Mouse (Mus musculus): Measurements from ENCODE around the gene Mrpl28. TPM values are rescaled to one million over a fixed set of nuclear protein-coding genes. Genes with fewer than 3 reads are reported as not detected.

Gene Mrpl28
- total and polyA plus RNA-seq, 3 experiments = 148 to 174 (median 164) TPM

- H3K4me1 ChIP-seq (ENCODE audit: control insufficient read depth in 1 of 2, insufficient read depth in 2 of 2, low read length in 2 of 2) = peaks cover 0 to 5% of the 10 kb centered on the region in 2 experiments; a peak in 2 of 4 replicates
- no peak overlapping the region for H3K4me3 ChIP-seq (ENCODE audit: control insufficient read depth in 1 of 2, insufficient read depth in 1 of 2, low read depth in 2 of 2, low read length in 2 of 2)
- H3K27me3 ChIP-seq (ENCODE audit: control insufficient read depth in 1 of 2, insufficient read depth in 2 of 2, low read length in 2 of 2) = no peaks in the 10 kb centered on the region
- H3K9me3 ChIP-seq (replicated peaks; ENCODE audit: insufficient read depth, low read length) = no peaks in the 10 kb centered on the region
- DNase-seq (ENCODE audit: low read depth, low spot score) = no peak
- TF ChIP-seq RAD21 (IDR thresholded peaks at IDR 0.05; ENCODE audit: low read depth, low read length) (no peak), TAL1 (IDR thresholded peaks at IDR 0.05; ENCODE audit: low read length) (no peak), MAZ (IDR thresholded peaks at IDR 0.05; ENCODE audit: low read depth, low read length) (no peak), USF2 (IDR thresholded peaks at IDR 0.05; ENCODE audit: borderline replicate concordance in 1 of 2, insufficient read depth in 1 of 2, low read depth in 1 of 2, low read length in 2 of 2) (no peak), E2F4 (IDR thresholded peaks at IDR 0.05; ENCODE audit: borderline replicate concordance, low read depth, low read length) (no peak), SIN3A (IDR thresholded peaks at IDR 0.05; ENCODE audit: low read length) (no peak), POLR2A (IDR thresholded peaks at IDR 0.05; ENCODE audit: control insufficient read depth in 1 of 2, insufficient read depth in 1 of 2, low read depth in 1 of 2, low read length in 2 of 2, poor library complexity in 1 of 2) (no peak)
- no peak overlapping the region for H3K27ac ChIP-seq (ENCODE audit: control insufficient read depth, low read depth, low read length)
- no peak overlapping the region for H3K9ac ChIP-seq (ENCODE audit: control insufficient read depth, low read depth, low read length, poor library complexity, severe bottlenecking)
- peaks cover 0 to 10% of the 10 kb centered on the region in 2 experiments; a peak in 2 of 4 replicates for H3K36me3 ChIP-seq (ENCODE audit: control insufficient read depth in 1 of 2, insufficient read depth in 2 of 2, low read length in 2 of 2)
- peaks cover under 1% of the 10 kb centered on the region; the same call in 1 of the 2 replicates for H3K79me2 ChIP-seq (ENCODE audit: control insufficient read depth, insufficient read depth, low read length, poor library complexity)
These were observed 23.1 kb upstream of the Mrpl28 start for GRCm38 (mm10) chr17:26100166-26100565.

GRCm38 (mm10) chr17:26101478-26101877, 21.8 kb upstream of the Mrpl28 start:
- peak; percentile 62 for DNase-seq (ENCODE audit: low read depth, low spot score)
- Histone ChIP-seq H3K9me3 (replicated peaks; ENCODE audit: insufficient read depth, low read length) (no peaks in the 10 kb centered on the region), H3K27ac (ENCODE audit: control insufficient read depth, low read depth, low read length) (no peak overlapping the region), H3K36me3 (ENCODE audit: control insufficient read depth in 1 of 2, insufficient read depth in 2 of 2, low read length in 2 of 2) (peaks cover 0 to 11% of the 10 kb centered on the region in 2 experiments; a peak in 2 of 4 replicates), H3K4me3 (ENCODE audit: control insufficient read depth in 1 of 2, insufficient read depth in 1 of 2, low read depth in 2 of 2, low read length in 2 of 2) (no peak overlapping the region), H3K79me2 (ENCODE audit: control insufficient read depth, insufficient read depth, low read length, poor library complexity) (no peaks in the 10 kb centered on the region), H3K27me3 (ENCODE audit: control insufficient read depth in 1 of 2, insufficient read depth in 2 of 2, low read length in 2 of 2) (no peaks in the 10 kb centered on the region), H3K9ac (ENCODE audit: control insufficient read depth, low read depth, low read length, poor library complexity, severe bottlenecking) (no peak overlapping the region), H3K4me1 (ENCODE audit: control insufficient read depth in 1 of 2, insufficient read depth in 2 of 2, low read length in 2 of 2) (peaks cover 2 to 10% of the 10 kb centered on the region in 2 experiments)
- no peak for TF ChIP-seq TCF12 (IDR thresholded peaks at IDR 0.05; ENCODE audit: low read depth, low read length)
- TF ChIP-seq EP300 (IDR thresholded peaks at IDR 0.05; ENCODE audit: low read depth in 1 of 2, low read length in 2 of 2) = 0 out of 4 replicates have a peak, but pooled peaks of 1 of the 2 experiments have one; percentile 10
- no peak for TF ChIP-seq RCOR1 (IDR thresholded peaks at IDR 0.05; ENCODE audit: low read depth, low read length)
- TF ChIP-seq MAFK (IDR thresholded peaks at IDR 0.05; ENCODE audit: borderline replicate concordance, low read depth, low read length) = peak; percentile 26; the same call in 1 of the 2 replicates

GRCm38 (mm10) chr17:26105619-26106018, 17.7 kb upstream of the Mrpl28 start:
- Histone ChIP-seq H3K27me3 (ENCODE audit: control insufficient read depth in 1 of 2, insufficient read depth in 2 of 2, low read length in 2 of 2) (no peaks in the 10 kb centered on the region; a peak in 1 of 4 replicates), H3K36me3 (ENCODE audit: control insufficient read depth in 1 of 2, insufficient read depth in 2 of 2, low read length in 2 of 2) (peaks cover 0 to 11% of the 10 kb centered on the region in 2 experiments; a peak in 2 of 4 replicates), H3K9ac (ENCODE audit: control insufficient read depth, low read depth, low read length, poor library complexity, severe bottlenecking) (no peak overlapping the region), H3K4me1 (ENCODE audit: control insufficient read depth in 1 of 2, insufficient read depth in 2 of 2, low read length in 2 of 2) (peaks cover 2 to 10% of the 10 kb centered on the region in 2 experiments), H3K4me3 (ENCODE audit: control insufficient read depth in 1 of 2, insufficient read depth in 1 of 2, low read depth in 2 of 2, low read length in 2 of 2) (no peak overlapping the region; a peak in 1 of 4 replicates), H3K27ac (ENCODE audit: control insufficient read depth, low read depth, low read length) (peak overlapping the region; percentile 1; the same call in 1 of the 2 replicates), H3K79me2 (ENCODE audit: control insufficient read depth, insufficient read depth, low read length, poor library complexity) (no peaks in the 10 kb centered on the region), H3K9me3 (replicated peaks; ENCODE audit: insufficient read depth, low read length) (no peaks in the 10 kb centered on the region)
- TF ChIP-seq ZNF384 (IDR thresholded peaks at IDR 0.05; ENCODE audit: low read depth, low read length) = peak; percentile 82
- peak; percentile 68 for TF ChIP-seq MAZ (IDR thresholded peaks at IDR 0.05; ENCODE audit: low read depth, low read length)
- TF ChIP-seq HCFC1 (IDR thresholded peaks at IDR 0.05; ENCODE audit: low read depth, low read length) = no peak
- DNase-seq (ENCODE audit: low read depth, low spot score) = peak; percentile 39
